Mouse (Mus musculus) v-Abl transformed pro-B cells (cell line): ENCODE measurements at regions not wholly inside any gene's neighbourhood (a gene's known extent, or its start where the extent isn't known, plus 50 kb on each side); places are given as distances from the start of the nearest gene placed in this dataset.

Source experiments
- in situ Hi-C, 2 experiments: fragments of 400-800 bp; cut with MboI; formaldehyde crosslinking; loops; one replicate each; pipeline ENCODE4 v1.15.1; 2025; ENCODE audit not compliant: unreplicated experiment in 2 of 2

GRCm38 (mm10) chr12:54283646-54284045 is 80.0 kb upstream of the Egln3 start:
- in situ Hi-C loops: no loop called here

- in situ Hi-C loops: no loop called here
Measured at GRCm38 (mm10) chr12:54283011-54283410, 79.4 kb upstream of the Egln3 start.

DNA sequence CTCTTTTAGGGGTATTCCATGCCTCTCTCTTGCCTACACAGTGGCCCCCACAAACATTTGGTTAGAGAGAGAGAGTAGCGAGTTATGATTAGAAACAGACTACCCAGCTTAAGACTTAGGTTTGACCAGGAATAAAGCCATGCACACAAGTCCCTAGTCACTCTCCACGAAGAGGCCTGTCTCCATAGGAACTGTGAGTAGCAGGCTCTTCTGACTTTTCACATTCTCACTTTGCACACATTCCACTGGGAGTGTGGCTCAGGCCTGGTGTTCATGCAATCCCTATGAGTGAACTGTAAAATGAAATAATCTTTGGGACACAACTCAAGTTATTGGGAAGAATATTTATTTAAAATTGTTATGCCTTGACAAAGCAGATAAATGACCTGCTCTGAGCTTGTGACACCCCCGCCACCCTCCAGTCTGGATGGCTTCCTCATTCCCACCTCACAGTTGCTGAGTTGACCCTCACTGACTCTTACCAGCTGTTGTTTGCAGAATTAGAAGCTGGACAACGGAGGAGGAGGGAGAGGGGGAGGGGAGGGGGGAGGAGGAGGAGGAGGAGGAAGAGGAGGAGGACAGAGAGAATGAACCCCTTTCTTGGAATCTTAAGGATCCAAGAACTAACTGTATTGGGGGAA is 78.7 kb upstream of the Egln3 start:
- in situ Hi-C loops: no loop called here

DNA sequence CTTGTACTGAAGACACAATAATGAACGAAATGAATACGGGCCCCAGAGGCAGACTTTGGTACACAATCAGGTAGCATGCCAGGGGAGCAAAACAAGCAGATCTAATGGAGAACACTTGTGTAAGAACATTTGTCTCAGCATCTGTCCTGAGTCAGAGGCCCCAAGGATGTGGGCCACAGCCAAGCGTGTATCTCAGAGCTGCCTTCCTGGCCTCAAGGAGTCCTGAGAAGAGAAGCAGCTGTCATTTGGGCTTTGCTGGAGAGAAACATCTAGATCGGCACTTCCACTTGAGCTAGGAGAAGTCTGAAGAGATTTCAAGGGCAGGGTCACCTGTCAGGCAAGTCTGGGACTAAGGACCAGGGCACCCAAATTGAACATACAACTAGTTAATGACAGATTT is 76.8 kb upstream of the Egln3 start:
- in situ Hi-C loops: no loop called here

DNA sequence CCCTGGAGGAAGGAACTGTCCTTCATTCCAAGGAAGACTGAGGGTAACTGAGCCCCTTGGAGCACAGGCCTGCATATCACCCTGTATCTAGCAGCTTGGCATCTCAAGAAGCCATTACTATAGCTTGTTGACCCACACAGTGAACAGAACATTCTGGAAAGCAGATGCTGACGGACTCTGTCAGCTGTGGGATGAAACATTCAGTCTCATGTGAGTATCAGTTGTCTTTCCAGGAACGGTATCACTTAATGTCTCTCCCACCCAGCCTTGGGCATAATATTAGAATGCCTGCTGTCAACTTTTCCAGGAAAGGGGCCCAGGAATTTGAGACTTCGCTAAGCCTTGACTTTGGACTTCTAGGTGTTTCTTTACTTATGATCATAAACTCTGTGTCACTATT is 76.3 kb upstream of the Egln3 start:
- in situ Hi-C loops: no loop called here

DNA sequence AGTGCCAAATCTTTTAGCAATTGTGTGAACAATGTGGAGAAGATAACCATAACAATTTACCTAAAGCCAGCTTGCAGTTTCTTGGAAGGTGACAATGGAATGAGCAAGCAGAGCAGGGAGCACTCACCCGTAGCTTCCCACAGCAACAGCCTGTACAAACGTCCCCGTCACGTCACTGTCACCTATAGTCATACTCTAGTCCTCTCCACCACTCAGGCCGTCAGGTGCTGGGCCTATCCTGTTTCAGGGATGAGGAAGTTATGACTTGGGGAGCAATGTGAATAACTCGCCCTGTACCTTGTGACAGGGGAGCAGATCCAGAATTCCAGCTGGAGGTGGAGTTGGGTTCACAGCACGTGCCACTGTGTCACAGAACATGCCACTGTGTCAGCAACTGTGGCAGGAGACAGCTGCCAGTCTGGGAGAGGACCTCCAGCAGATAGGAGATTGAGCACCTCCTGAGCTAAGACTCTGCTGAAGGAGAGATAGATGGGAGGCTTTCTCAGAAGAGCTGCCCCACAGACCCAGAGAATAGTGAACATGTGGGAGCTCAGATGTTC is 73.4 kb upstream of the Egln3 start:
- in situ Hi-C loops: no loop called here

- in situ Hi-C loops: no loop called here
Measured at GRCm38 (mm10) chr12:54273506-54273905, 69.8 kb upstream of the Egln3 start.

DNA sequence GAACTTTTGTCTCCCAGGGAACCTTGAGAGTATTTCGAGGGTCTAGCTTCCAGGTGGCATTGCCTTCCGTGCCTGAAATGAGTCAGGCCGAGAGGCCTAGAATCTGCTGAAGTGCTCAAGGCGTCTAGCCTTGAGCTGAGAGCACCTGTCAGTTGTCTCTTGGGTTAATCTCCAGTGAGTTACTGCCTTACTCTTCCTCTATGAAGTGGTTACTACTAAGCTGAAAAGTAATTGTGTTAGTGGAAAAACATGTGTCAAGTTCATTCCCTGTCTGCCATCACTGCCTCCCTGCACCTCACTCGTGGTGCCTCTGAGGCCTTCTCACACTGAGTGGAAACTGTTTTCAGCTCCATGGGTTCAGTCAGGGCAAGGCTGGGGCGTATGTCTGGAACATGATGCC is 69.0 kb upstream of the Egln3 start:
- in situ Hi-C loops: no loop called here

- in situ Hi-C loops: no loop called here
Measured at GRCm38 (mm10) chr12:54272226-54272625, 68.6 kb upstream of the Egln3 start.

GRCm38 (mm10) chr12:54265852-54266251 is 62.2 kb upstream of the Egln3 start:
- in situ Hi-C loops: no loop called here

- in situ Hi-C loops: no loop called here
Measured at GRCm38 (mm10) chr12:54264893-54265835, 61.5 kb upstream of the Egln3 start.

DNA sequence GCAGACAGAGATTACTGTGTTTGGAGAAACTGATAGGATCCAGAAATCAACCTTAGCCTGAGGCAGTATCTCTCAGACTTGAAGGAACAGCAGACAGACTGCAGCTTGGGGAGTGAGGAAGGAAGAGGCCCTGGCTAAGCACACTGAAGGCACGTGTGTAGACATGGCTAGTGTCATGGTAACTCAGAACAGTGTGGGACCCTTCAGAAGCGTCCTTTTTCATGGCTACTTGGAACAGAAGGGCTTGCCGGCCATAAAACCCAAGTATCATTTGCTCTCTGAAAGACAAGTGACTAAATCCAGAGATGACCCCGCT is 60.7 kb upstream of the Egln3 start:
- in situ Hi-C loops: no loop called here

GRCm38 (mm10) chr12:54263733-54264417 is 60.2 kb upstream of the Egln3 start:
- in situ Hi-C loops: no loop called here

- in situ Hi-C loops: no loop called here
Measured at GRCm38 (mm10) chr12:54262236-54263005, 58.8 kb upstream of the Egln3 start.

DNA sequence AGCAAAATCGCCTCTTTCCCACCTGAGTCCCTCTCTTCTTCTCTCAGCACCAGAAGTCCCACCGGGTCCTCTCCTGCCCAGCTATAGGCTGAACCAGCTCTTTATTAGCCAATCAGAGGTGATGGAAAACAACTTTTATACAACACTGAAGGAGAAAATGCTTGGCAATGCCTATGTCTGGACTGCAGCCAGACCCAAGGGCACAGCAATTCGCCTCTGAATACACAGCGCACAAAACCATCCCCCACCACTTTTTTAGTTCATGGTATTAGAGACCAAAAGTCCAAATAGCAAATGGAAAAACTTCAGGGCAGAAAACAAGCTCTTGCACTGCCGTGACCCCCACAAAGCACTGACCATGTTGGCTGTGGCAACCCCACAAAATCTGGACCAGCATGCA is 57.8 kb upstream of the Egln3 start:
- in situ Hi-C loops: no loop called here

- in situ Hi-C loops: no loop called here
Measured at GRCm38 (mm10) chr12:54260502-54260901, 56.8 kb upstream of the Egln3 start.

DNA sequence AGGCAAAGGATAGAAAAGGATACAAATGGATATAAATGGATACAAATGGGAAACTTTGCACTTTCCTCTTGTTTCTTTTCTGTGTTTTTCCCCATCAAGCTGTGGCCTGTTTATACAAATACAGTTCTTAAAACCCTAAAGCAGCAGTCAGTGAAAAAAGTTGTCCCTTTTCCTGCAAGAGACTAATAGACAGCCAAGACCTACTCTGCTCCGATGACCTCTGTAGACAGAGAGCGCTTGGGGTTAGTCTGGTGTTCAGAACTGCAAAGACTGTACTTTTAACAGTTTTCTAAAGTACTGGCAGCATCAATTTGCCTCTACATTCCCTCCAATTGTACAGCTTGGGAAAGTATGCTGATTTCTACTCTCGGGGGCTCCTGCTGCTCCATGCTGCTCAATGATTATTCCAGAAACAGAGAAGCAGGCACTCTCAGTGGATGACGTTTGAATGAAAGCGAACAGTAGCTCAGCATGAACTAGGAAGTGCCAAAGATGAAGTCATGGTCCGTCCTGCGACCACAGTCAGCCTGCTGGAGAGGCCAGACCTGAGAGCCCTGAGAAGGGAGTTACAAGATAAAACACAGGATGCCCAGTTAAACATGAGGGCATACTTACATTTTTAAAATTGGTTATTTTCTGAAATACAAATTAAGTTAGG is 54.2 kb upstream of the Egln3 start:
- in situ Hi-C loops: no loop called here

DNA sequence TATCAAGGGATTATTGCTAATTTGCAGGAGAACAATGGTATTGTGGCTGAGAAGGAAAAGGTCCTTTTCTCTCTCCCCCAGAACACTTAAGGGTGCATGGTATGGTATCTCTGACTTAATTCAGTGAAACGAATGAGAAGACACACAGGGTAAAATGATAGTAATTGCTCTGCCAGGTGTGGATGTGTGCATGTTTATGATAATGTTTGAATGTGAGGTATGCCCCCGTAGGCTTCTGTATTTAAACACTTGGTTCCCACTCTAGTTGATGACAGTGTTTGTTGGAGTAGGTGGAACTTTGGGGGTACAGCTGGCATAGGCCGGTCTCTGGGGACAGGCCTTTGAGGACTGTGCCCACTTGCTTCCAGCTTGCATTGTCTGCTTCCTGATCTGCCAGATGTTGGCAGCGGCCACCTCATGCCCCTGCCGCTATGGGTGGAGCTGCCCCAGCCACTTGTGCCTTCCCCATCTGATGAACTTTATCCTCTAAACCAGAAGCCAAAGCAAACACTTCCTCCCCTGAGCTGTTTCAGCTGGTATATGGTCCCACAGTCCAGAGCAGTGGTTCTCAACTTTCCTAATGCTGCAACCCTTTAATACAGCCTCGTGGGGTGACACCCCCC is 53.0 kb upstream of the Egln3 start:
- in situ Hi-C loops: no loop called here
